Mouse (Mus musculus): ENCODE measurements around the gene Rpsa.
"Not testable (repeated sequence)": the region's sequence is repeated elsewhere in the genome, so short reads cannot be mapped to it uniquely, and the experiment has no call there.

The Rpsa gene

GRCm38 (mm10) chr9:120127538-120128251, at the start of gene Rpsa:
Gene Rpsa (plus strand): TSS chr9:120127689.
- peak; percentile 97 for DNase-seq (ENCODE audit: low spot score in 2 of 2)

DNA sequence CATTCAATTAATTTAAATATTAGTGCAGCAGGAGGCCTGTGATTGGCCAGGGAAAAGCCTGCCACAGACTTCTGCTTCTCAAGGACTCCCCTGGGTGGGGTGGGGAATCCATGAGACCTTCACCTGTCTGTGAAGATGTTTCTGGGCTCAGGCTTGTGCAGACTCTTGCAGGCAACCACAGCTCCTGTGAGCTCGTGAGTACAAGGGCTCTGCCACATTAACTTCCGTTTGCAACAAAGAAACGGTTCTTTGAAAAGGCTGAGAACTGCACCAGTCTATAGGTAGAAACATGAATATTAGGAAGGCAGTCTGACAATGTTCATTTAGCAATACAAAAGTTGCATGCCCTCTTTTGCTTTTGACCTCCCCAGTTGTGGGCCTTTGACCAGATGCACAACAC, 49.2 kb upstream of the Rpsa start:
- no peak for DNase-seq (ENCODE audit: low spot score in 2 of 2)

DNA sequence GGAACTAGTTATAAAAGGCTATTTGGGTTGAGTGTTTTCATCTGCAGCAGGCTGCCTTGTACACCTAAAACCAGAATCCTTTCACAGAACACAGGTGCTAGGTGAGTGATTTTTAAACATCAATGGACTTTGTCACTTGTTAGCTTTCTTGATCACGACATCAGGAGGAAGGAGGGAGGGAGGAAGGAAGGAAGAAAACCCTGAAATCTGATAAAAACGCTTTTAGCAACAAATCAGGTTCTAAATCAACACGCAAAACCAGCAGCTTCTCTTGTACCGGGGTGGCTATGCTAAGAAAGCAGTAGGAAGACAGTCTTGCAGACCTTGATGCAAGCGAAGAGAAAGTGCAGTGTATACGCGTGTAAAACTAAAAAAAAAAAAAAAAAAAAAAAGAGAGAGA, 47.6 kb upstream of the Rpsa start:
- no peak for DNase-seq (ENCODE audit: low spot score in 2 of 2)

DNA sequence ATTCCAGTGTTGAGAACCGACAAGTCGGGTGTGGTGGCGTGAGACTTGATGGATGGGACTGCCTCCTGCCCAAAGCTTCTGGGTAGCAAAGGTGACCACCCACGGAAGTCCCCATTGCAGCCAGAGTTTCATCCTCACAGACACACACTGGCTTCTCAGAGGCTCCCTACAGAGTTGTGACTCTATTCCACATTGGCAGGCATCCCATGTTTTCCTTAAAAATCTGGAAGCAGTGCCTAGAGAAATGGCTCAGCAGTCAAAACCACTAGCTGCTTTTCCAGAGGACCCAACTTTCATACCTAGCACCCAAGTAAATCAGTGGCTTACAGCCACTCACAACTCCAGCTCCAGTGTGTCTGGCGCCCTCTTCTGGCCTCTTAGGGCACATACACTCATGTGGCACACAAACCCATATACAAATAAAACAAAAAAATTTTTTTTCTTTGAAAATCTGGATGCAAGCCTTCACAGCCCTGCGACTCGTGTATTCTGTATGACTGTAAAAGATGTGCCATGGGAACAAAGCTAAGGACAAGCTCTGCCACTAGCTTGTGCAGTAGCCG, 46.9 kb upstream of the Rpsa start:
- no peak for DNase-seq (ENCODE audit: low spot score in 2 of 2)

GRCm38 (mm10) chr9:120081247-120081646, 46.2 kb upstream of the Rpsa start:
- DNase-seq (ENCODE audit: low spot score in 2 of 2) = no peak

- no peak for DNase-seq (ENCODE audit: low spot score in 2 of 2)
These were observed 45.5 kb upstream of the Rpsa start for GRCm38 (mm10) chr9:120081967-120082366.

DNA sequence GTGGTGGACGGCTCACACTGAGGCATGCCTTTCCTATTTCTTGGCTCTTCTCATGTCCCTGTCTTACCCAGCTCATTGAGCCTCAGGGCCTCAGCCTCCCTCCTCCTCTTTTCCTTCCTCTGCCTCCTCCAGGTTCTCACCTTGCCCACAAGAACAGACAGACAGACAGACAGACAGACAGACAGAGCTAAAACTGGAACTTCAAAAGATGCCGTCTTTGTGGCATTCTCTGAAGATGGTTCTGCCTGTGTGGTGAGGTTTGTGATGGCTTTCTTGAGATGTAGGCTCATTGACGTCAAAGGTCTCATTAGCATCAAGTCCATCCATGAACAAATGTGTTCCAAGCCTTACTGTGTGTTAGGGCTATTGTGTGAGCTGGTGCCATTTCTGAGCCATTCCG, 44.8 kb upstream of the Rpsa start:
- no peak for DNase-seq (ENCODE audit: low spot score in 2 of 2)

GRCm38 (mm10) chr9:120083158-120083894, 44.2 kb upstream of the Rpsa start:
- no peak for DNase-seq (ENCODE audit: low spot score in 2 of 2)

- no peak for DNase-seq (ENCODE audit: low spot score in 2 of 2)
These were observed 43.1 kb upstream of the Rpsa start for GRCm38 (mm10) chr9:120084406-120084805.

DNA sequence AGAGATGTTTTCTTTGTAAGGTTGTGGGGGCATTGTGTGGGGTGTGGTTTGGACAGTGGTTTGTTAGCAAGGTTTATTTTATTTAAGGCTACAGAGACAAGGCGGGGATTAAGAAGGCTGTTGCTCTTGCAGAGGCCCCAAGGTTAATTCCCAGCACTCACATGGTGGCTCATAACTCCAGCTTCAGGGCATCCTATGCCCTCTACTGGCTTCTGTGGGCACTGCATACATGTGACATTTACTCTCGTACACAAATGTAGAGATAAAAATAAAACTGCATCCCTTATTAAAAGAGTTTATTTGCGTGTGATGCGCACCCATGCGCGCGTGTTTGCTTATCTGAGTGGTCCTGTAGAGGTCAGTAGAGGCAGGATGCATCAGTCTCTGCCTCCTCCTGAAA, 38.4 kb upstream of the Rpsa start:
- no peak for DNase-seq (ENCODE audit: low spot score in 2 of 2)

DNA sequence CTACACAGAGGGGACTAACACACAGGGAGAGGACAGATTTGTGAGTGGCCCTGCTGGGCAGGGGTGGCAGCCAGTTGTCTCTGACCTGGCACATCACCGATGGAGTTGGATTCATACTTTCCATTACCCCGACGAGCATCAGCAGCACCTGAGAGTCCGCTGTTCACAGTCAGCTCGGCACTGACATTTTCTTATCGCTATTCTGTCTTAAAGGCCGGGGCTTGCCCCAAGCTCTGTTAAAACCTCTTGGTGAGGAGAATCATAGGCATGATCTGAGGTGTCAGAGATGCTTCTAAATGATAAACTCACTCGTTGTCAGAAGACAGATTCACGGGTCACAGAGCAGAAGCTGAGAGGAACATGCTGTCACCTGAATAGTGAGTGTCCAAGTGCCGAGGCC, 36.4 kb upstream of the Rpsa start:
- no peak for DNase-seq (ENCODE audit: low spot score in 2 of 2)

GRCm38 (mm10) chr9:120091696-120092238, 35.7 kb upstream of the Rpsa start, which contains the start of gene Ccr8:
Gene Ccr8 (plus strand): TSS chr9:120092114.
- DNase-seq (ENCODE audit: low spot score in 2 of 2) = no peak

- no peak for DNase-seq (ENCODE audit: low spot score in 2 of 2)
These were observed 33.8 kb upstream of the Rpsa start for GRCm38 (mm10) chr9:120093701-120094100.

- DNase-seq (ENCODE audit: low spot score in 2 of 2) = no peak
These were observed 31.6 kb upstream of the Rpsa start for GRCm38 (mm10) chr9:120095886-120096285.

- peak in 1 of 2 experiments; percentile 69 for DNase-seq (ENCODE audit: low spot score in 2 of 2)
These were observed 28.8 kb upstream of the Rpsa start for GRCm38 (mm10) chr9:120098682-120099081.

- no peak for DNase-seq (ENCODE audit: low spot score in 2 of 2)
These were observed 28.2 kb upstream of the Rpsa start for GRCm38 (mm10) chr9:120099304-120099703.

GRCm38 (mm10) chr9:120101165-120101564, 26.3 kb upstream of the Rpsa start:
- no peak for DNase-seq (ENCODE audit: low spot score in 2 of 2)

DNA sequence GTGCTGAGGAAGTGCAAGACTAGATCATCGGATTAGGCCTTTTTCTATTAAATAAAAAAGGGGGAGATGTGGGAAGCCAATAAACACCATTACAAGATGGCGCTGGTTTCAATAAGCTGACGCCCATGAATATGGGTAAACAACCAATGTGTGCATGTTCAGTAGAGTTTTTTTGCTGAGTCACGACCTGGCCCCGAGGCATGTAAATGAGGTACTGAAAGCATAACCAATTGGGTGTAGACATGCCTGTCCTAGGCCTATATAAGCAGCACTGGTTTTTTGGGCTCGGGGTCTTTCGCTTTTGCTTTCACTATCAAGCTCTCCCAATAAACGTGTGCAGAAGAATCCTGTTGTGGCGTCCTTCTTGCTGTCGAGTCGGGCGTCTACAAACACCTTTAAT, 18.5 kb upstream of the Rpsa start:
- DNase-seq (ENCODE audit: low spot score in 2 of 2) = not testable (repeated sequence)

GRCm38 (mm10) chr9:120110211-120111018, 17.1 kb upstream of the Rpsa start, which contains the start of gene Slc25a38:
Gene Slc25a38 (plus strand): TSS chr9:120110374.
- peak; percentile 92 to 98 for DNase-seq (ENCODE audit: low spot score in 2 of 2)

DNA sequence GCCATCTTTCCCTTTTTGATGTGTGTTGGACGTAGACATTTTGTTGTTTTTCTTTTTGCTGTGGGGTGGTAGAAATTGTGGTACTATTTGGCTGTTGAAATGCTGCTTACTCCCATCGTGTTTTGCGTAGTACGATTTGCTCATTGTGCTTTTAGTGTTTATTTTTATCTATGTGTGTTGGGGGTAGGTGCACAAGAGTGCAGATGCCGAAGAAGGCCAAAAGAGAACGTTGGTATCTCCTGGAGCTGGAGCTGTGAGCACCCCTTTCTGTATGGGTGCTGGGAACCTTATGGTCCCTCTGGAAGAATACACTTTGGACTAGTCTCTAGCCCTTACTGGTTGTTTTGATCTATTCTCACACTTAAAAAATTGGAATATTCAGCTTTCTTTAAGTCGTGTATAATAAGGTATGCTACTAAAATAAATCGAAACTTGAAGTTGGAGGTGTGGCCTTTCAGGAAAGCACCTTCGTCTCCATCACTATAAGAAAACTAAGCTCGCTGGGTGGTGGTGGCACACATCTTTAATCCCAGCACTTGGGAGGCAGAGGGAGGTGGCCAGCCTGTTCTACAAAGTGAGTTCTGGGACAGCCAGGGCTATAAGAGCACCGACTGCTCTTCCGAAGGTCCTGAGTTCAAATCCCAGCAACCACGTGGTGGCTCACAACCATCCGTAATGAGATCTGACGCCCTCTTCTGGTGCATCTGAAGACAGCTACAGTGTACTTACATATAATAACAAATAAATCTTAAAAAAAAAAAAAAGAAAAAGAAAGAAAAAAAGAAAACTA, 16.1 kb upstream of the Rpsa start:
- DNase-seq (ENCODE audit: low spot score in 2 of 2) = no peak

DNA sequence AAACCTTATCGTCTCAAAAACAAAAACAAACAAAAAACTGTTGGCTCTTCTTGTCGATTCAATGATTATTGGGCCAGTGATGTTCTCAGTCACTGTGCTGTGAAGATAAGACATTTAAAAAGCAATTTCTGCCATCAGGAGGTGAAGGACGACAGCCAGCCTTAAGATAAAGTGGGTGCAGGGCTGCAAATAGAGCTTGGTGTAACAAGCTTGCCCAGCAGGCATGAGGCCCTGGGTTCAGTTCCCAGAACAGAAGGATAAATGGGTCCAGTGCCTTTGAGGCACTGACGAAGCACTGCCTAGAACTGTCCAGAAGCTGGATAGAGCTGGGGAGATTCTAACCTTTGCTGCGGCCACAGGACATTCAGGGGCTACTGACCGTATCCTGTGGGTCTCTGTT, 15.0 kb upstream of the Rpsa start:
- DNase-seq (ENCODE audit: low spot score in 2 of 2) = no peak

All from urinary bladder, postnatal 4 days (tissue).